Comparison of ENCODE assay signal across 22 mouse cellular contexts in genomic region chr6:55667801-55668200, GRCm38 (mm10). TPM values are rescaled to one million over a fixed set of nuclear protein-coding genes. Genes with fewer than 3 reads are reported as not detected.
"Had no signal": no experiment of that assay in that cellular context is flagged by ENCODE, and none has a peak within 500 bp of the region (broad histone marks: within the 10 kb centered on the region; RNA-seq: fewer than 3 reads in every experiment).

No protein-coding gene starts in this region.

- H3K36me3 ChIP-seq: neural tube, embryonic 13.5 days; neural tube, embryonic 15.5 days; stomach, embryonic 15.5 days had no signal

- H3K27me3 ChIP-seq: neural tube, embryonic 13.5 days; neural tube, embryonic 15.5 days; stomach, embryonic 15.5 days had no signal

- H3K9ac ChIP-seq: neural tube, embryonic 13.5 days; neural tube, embryonic 15.5 days; stomach, embryonic 15.5 days had no signal

- H3K9me3 ChIP-seq: neural tube, embryonic 13.5 days; neural tube, embryonic 15.5 days; stomach, embryonic 15.5 days had no signal

- DNase-seq: right cerebral cortex, adult 18-20 months; right cerebral cortex, postnatal 14 days; right cerebral cortex, postnatal 25 days; right cerebral cortex, postnatal 4 days; spleen, adult 18-20 months; thymus, adult 18-20 months; thymus, adult 2 months; thymus, postnatal 14 days; thymus, postnatal 25 days; thymus, postnatal 36 days; thymus, postnatal 4 days had no signal

- H3K4me3 ChIP-seq: neural tube, embryonic 13.5 days; neural tube, embryonic 15.5 days; stomach, embryonic 15.5 days had no signal

- H3K4me1 ChIP-seq: neural tube, embryonic 13.5 days; neural tube, embryonic 15.5 days; stomach, embryonic 15.5 days had no signal

- H3K4me2 ChIP-seq: neural tube, embryonic 13.5 days; neural tube, embryonic 15.5 days; stomach, embryonic 15.5 days had no signal

- H3K27ac ChIP-seq: neural tube, embryonic 13.5 days; neural tube, embryonic 15.5 days; stomach, embryonic 15.5 days; stomach, postnatal 0 days had no signal

RNA-seq across cellular contexts. Expression of gene Neurod6, which starts 13.3 kb away (rescaled TPM):
- polyA plus RNA-seq: small intestine, adult 2 months; spleen, adult 2 months; stomach, embryonic 14.5 days; stomach, embryonic 16.5 days; testis, adult 2 months; thymus, adult 2 months; thymus, postnatal 0 days; urinary bladder, adult 2 months had no signal
